Mouse (Mus musculus) liver, postnatal 0 days (tissue): Measurements from ENCODE around the gene Snx20. TPM values are rescaled to one million over a fixed set of nuclear protein-coding genes. Genes with fewer than 3 reads are reported as not detected.
"Not testable (repeated sequence)": the region's sequence is repeated elsewhere in the genome, so short reads cannot be mapped to it uniquely, and the experiment has no call there.

ENCODE experiments used
- ATAC-seq: fragments of 200-750 bp; cut with Nextera tagmentation; 2 replicates; pipeline ENCODE4 v1.8.0; 2017; ENCODE audit warnings: mild to moderate bottlenecking, moderate library complexity
- DNase-seq: peaks from one replicate; pipeline ENCODE4 v3.0.0-alpha.2; 2016
- H3K27ac ChIP-seq: fragments of 300-500 bp; sonication (generic); 2 replicates; pipeline ENCODE4 v1.5.1; 2014; ENCODE audit warnings: antibody characterized with exemption, moderate library complexity, mild to moderate bottlenecking, low read depth
- H3K27me3 ChIP-seq: fragments of 300-500 bp; sonication (generic); 2 replicates; pipeline ENCODE4 v1.6.1; 2014; ENCODE audit warnings: low read length, control low read depth, mixed read lengths; ENCODE audit not compliant: insufficient read depth
- H3K36me3 ChIP-seq: fragments of 300-500 bp; sonication (generic); replicated peaks from 2 replicates; pipeline ENCODE4 v1.6.1; 2014; ENCODE audit warnings: mild to moderate bottlenecking, control low read depth, low read length, moderate library complexity, mixed read lengths; ENCODE audit not compliant: insufficient read depth
- H3K4me1 ChIP-seq: fragments of 300-500 bp; sonication (generic); 2 replicates; pipeline ENCODE4 v1.6.1; 2014; ENCODE audit warnings: antibody characterized with exemption, mild to moderate bottlenecking, control low read depth; ENCODE audit not compliant: insufficient read depth
- H3K4me2 ChIP-seq: fragments of 300-500 bp; sonication (generic); 2 replicates; pipeline ENCODE4 v1.6.1; 2014; ENCODE audit warnings: low read depth, mild to moderate bottlenecking, low read length, moderate library complexity, mixed read lengths
- H3K4me3 ChIP-seq: fragments of 300-500 bp; sonication (generic); 2 replicates; pipeline ENCODE4 v1.5.1; 2014; ENCODE audit warnings: low read depth, low read length
- H3K9ac ChIP-seq: fragments of 300-500 bp; sonication (generic); replicated peaks from 2 replicates; pipeline ENCODE4 v1.6.1; 2014; ENCODE audit warnings: mild to moderate bottlenecking, moderate library complexity
- H3K9me3 ChIP-seq: fragments of 300-500 bp; sonication (generic); 2 replicates; pipeline ENCODE4 v1.6.1; 2016; ENCODE audit warnings: mild to moderate bottlenecking, control low read depth, low read length, mixed read lengths
- CTCF ChIP-seq: sonication (generic); IDR thresholded peaks from 2 replicates; pipeline ENCODE4 v1.5.1; 2016; ENCODE audit warnings: antibody characterized with exemption, low read depth
- EP300 ChIP-seq: IDR thresholded peaks from 2 replicates; pipeline ENCODE4 v1.6.1; 2016; ENCODE audit warnings: antibody characterized with exemption, low read depth, mild to moderate bottlenecking
- WGBS: fragments of 180-500 bp; shearing (Covaris S2); extraction: QIAGEN DNeasy Blood & Tissue Kit; methylation state at CpG from one replicate; pipeline ENCODE4 v1.1.7; 2014; ENCODE audit not compliant: insufficient replicate concordance; 5-methylcytosine and 5-hydroxymethylcytosine counted together
- polyA plus RNA-seq: library from polyadenylated mRNA; unstranded; fragments of >200 nt; fragmentation: Nextera tagmentation; extraction: Ambion mirVana; gene quantifications from 2 replicates; pipeline ENCODE4 v1.2.1, GENCODE M21; 2015

Snx20 gene
- polyA plus RNA-seq, 1 experiment from 2014 or later = 6.0 TPM

- no peaks in the 10 kb centered on the region for H3K9me3 ChIP-seq
- 38% methylated on average over 6 of the region's 6 CpGs for WGBS
- ATAC-seq = peak; percentile 76
Observed at GRCm38 (mm10) chr8:88662401-88662821, 26.5 kb upstream of the Snx20 start.

GRCm38 (mm10) chr8:88659873-88660272 is 23.9 kb upstream of the Snx20 start:
- DNase-seq (no peak), ATAC-seq (no peak)
- H3K4me1 ChIP-seq = 0 out of 2 replicates have a peak, but pooled peaks cover 5% of the 10 kb centered on the region
- no peak overlapping the region for H3K4me3 ChIP-seq
- no peak overlapping the region for H3K27ac ChIP-seq
- H3K27me3 ChIP-seq = no peaks in the 10 kb centered on the region
- TF ChIP-seq EP300 (no peak), CTCF (no peak)
- 63% methylated on average over 3 of the region's 3 CpGs for WGBS
- no peak overlapping the region for H3K4me2 ChIP-seq
- H3K36me3 ChIP-seq = no peaks in the 10 kb centered on the region
- H3K9ac ChIP-seq = no peak overlapping the region
- H3K9me3 ChIP-seq = no peaks in the 10 kb centered on the region

More at GRCm38 (mm10) chr8:88662401-88662821, 26.5 kb upstream of the Snx20 start:
- Histone ChIP-seq H3K9ac (no peak overlapping the region), H3K4me3 (no peak overlapping the region), H3K4me1 (peaks cover 19% of the 10 kb centered on the region), H3K27ac (peak overlapping the region; percentile 52; the same call in 1 of the 2 replicates), H3K4me2 (no peak overlapping the region), H3K27me3 (no peaks in the 10 kb centered on the region), H3K36me3 (no peaks in the 10 kb centered on the region)
- peak; percentile 53 for DNase-seq
- TF ChIP-seq CTCF = no peak
- no peak for TF ChIP-seq EP300

- peaks cover 4% of the 10 kb centered on the region; the same call in 1 of the 2 replicates for H3K4me1 ChIP-seq
- H3K36me3 ChIP-seq = no peaks in the 10 kb centered on the region
- no peak overlapping the region for H3K27ac ChIP-seq
- H3K27me3 ChIP-seq = no peaks in the 10 kb centered on the region
- no peaks in the 10 kb centered on the region for H3K9me3 ChIP-seq
- H3K4me3 ChIP-seq = no peak overlapping the region
- DNase-seq = no peak
- H3K4me2 ChIP-seq = no peak overlapping the region
- TF ChIP-seq EP300 = no peak
- no peak for TF ChIP-seq CTCF
- H3K9ac ChIP-seq = no peak overlapping the region
- ATAC-seq = no peak
Observed at GRCm38 (mm10) chr8:88655334-88655733, 19.4 kb upstream of the Snx20 start.

- not testable (repeated sequence) for H3K9me3 ChIP-seq, H3K9ac ChIP-seq, H3K27me3 ChIP-seq, DNase-seq, H3K4me3 ChIP-seq, H3K4me2 ChIP-seq, ATAC-seq, H3K36me3 ChIP-seq, H3K27ac ChIP-seq
- peaks cover 16% of the 10 kb centered on the region for H3K4me1 ChIP-seq
- WGBS = 49% methylated on average over 4 of the region's 4 CpGs
Observed at GRCm38 (mm10) chr8:88651122-88651521, 15.2 kb upstream of the Snx20 start.

GRCm38 (mm10) chr8:88650016-88650708 is 14.2 kb upstream of the Snx20 start:
- peaks cover 16% of the 10 kb centered on the region for H3K4me1 ChIP-seq
- no peaks in the 10 kb centered on the region for H3K27me3 ChIP-seq
- H3K9me3 ChIP-seq = no peaks in the 10 kb centered on the region
- DNase-seq = no peak
- H3K4me3 ChIP-seq = no peak overlapping the region
- no peak overlapping the region for H3K4me2 ChIP-seq
- H3K36me3 ChIP-seq = no peaks in the 10 kb centered on the region
- no peak overlapping the region for H3K9ac ChIP-seq
- 61% methylated on average over 6 of the region's 6 CpGs for WGBS
- TF ChIP-seq CTCF (no peak), EP300 (no peak)
- no peak for ATAC-seq
- no peak overlapping the region for H3K27ac ChIP-seq

- Histone ChIP-seq H3K27me3 (no peaks in the 10 kb centered on the region), H3K9ac (no peak overlapping the region), H3K4me1 (peaks cover 16% of the 10 kb centered on the region), H3K9me3 (no peaks in the 10 kb centered on the region), H3K4me2 (peak overlapping the region; percentile 74; the same call in 1 of the 2 replicates), H3K27ac (no peak overlapping the region), H3K4me3 (no peak overlapping the region), H3K36me3 (no peaks in the 10 kb centered on the region)
- DNase-seq (no peak), ATAC-seq (no peak)
- TF ChIP-seq CTCF (no peak), EP300 (no peak)
Observed at GRCm38 (mm10) chr8:88648322-88648721, 12.4 kb upstream of the Snx20 start.
